Mouse (Mus musculus): ENCODE results near the gene Wdr73. TPM values are rescaled to one million over a fixed set of nuclear protein-coding genes. Genes with fewer than 3 reads are reported as not detected.

Wdr73 gene
- polyA plus RNA-seq, 1 experiment from 2014 or later = 41.6 TPM

- 93% methylated on average over 2 of the region's 2 CpGs for WGBS
- Histone ChIP-seq H3K27me3 (ENCODE audit: control insufficient read depth, insufficient read depth, low read length) (no peaks in the 10 kb centered on the region), H3K36me3 (ENCODE audit: control insufficient read depth, insufficient read depth, low read length) (peaks cover 4% of the 10 kb centered on the region; the same call in 1 of the 2 replicates), H3K27ac (ENCODE audit: low read depth, low read length) (no peak overlapping the region), H3K4me3 (ENCODE audit: low read depth, low read length) (no peak overlapping the region), H3K9me3 (ENCODE audit: control insufficient read depth, low read length) (no peaks in the 10 kb centered on the region), H3K4me1 (replicated peaks; ENCODE audit: control insufficient read depth, insufficient read depth, low read length) (no peaks in the 10 kb centered on the region), H3K4me2 (ENCODE audit: low read depth, low read length, severe bottlenecking) (no peak overlapping the region), H3K9ac (ENCODE audit: low read length) (no peak overlapping the region)
- DNase-seq (ENCODE audit: low spot score) = no peak
- no peak for ATAC-seq (replicated peaks; ENCODE audit: low FRiP score)
Observed at GRCm38 (mm10) chr7:80923165-80923564, 22.1 kb upstream of the Wdr73 start.

GRCm38 (mm10) chr7:80919647-80920008 is 18.6 kb upstream of the Wdr73 start:
- no peak overlapping the region for H3K4me2 ChIP-seq (ENCODE audit: low read depth, low read length, severe bottlenecking)
- no peak overlapping the region for H3K4me3 ChIP-seq (ENCODE audit: low read depth, low read length)
- H3K4me1 ChIP-seq (replicated peaks; ENCODE audit: control insufficient read depth, insufficient read depth, low read length) = no peaks in the 10 kb centered on the region
- H3K9ac ChIP-seq (ENCODE audit: low read length) = no peak overlapping the region
- 96% methylated on average over 5 of the region's 5 CpGs for WGBS
- no peaks in the 10 kb centered on the region for H3K9me3 ChIP-seq (ENCODE audit: control insufficient read depth, low read length)
- H3K27ac ChIP-seq (ENCODE audit: low read depth, low read length) = no peak overlapping the region
- DNase-seq (ENCODE audit: low spot score) (no peak), ATAC-seq (replicated peaks; ENCODE audit: low FRiP score) (no peak)
- H3K36me3 ChIP-seq (ENCODE audit: control insufficient read depth, insufficient read depth, low read length) = peaks cover 6% of the 10 kb centered on the region; the same call in 1 of the 2 replicates
- no peaks in the 10 kb centered on the region for H3K27me3 ChIP-seq (ENCODE audit: control insufficient read depth, insufficient read depth, low read length)

- no peaks in the 10 kb centered on the region for H3K27me3 ChIP-seq (ENCODE audit: control insufficient read depth, insufficient read depth, low read length)
- H3K9me3 ChIP-seq (ENCODE audit: control insufficient read depth, low read length) = no peaks in the 10 kb centered on the region
- H3K4me1 ChIP-seq (replicated peaks; ENCODE audit: control insufficient read depth, insufficient read depth, low read length) = no peaks in the 10 kb centered on the region
- DNase-seq (ENCODE audit: low spot score) (no peak), ATAC-seq (replicated peaks; ENCODE audit: low FRiP score) (no peak)
- H3K9ac ChIP-seq (ENCODE audit: low read length) = no peak overlapping the region
- H3K36me3 ChIP-seq (ENCODE audit: control insufficient read depth, insufficient read depth, low read length) = peaks cover 6% of the 10 kb centered on the region; the same call in 1 of the 2 replicates
- no peak overlapping the region for H3K4me3 ChIP-seq (ENCODE audit: low read depth, low read length)
- 89% methylated on average over 8 of the region's 8 CpGs for WGBS
- H3K4me2 ChIP-seq (ENCODE audit: low read depth, low read length, severe bottlenecking) = no peak overlapping the region
- no peak overlapping the region for H3K27ac ChIP-seq (ENCODE audit: low read depth, low read length)
Observed at GRCm38 (mm10) chr7:80918982-80919646, 18.0 kb upstream of the Wdr73 start.

- Histone ChIP-seq H3K4me1 (replicated peaks; ENCODE audit: control insufficient read depth, insufficient read depth, low read length) (no peaks in the 10 kb centered on the region), H3K27ac (ENCODE audit: low read depth, low read length) (no peak overlapping the region), H3K9ac (ENCODE audit: low read length) (no peak overlapping the region), H3K4me3 (ENCODE audit: low read depth, low read length) (no peak overlapping the region), H3K9me3 (ENCODE audit: control insufficient read depth, low read length) (no peaks in the 10 kb centered on the region), H3K27me3 (ENCODE audit: control insufficient read depth, insufficient read depth, low read length) (no peaks in the 10 kb centered on the region), H3K36me3 (ENCODE audit: control insufficient read depth, insufficient read depth, low read length) (peaks cover 6% of the 10 kb centered on the region; the same call in 1 of the 2 replicates), H3K4me2 (ENCODE audit: low read depth, low read length, severe bottlenecking) (no peak overlapping the region)
- ATAC-seq (replicated peaks; ENCODE audit: low FRiP score) (no peak), DNase-seq (ENCODE audit: low spot score) (no peak)
- 84% methylated on average over 4 of the region's 4 CpGs for WGBS
Observed at GRCm38 (mm10) chr7:80917916-80918465, 16.9 kb upstream of the Wdr73 start.

- WGBS = 92% methylated on average over 8 of the region's 8 CpGs
- H3K9me3 ChIP-seq (ENCODE audit: control insufficient read depth, low read length) = no peaks in the 10 kb centered on the region
- no peaks in the 10 kb centered on the region for H3K4me1 ChIP-seq (replicated peaks; ENCODE audit: control insufficient read depth, insufficient read depth, low read length)
- H3K4me2 ChIP-seq (ENCODE audit: low read depth, low read length, severe bottlenecking) = no peak overlapping the region
- peaks cover 4% of the 10 kb centered on the region; the same call in 1 of the 2 replicates for H3K36me3 ChIP-seq (ENCODE audit: control insufficient read depth, insufficient read depth, low read length)
- DNase-seq (ENCODE audit: low spot score) (no peak), ATAC-seq (replicated peaks; ENCODE audit: low FRiP score) (no peak)
- no peaks in the 10 kb centered on the region for H3K27me3 ChIP-seq (ENCODE audit: control insufficient read depth, insufficient read depth, low read length)
- H3K4me3 ChIP-seq (ENCODE audit: low read depth, low read length) = no peak overlapping the region
- no peak overlapping the region for H3K9ac ChIP-seq (ENCODE audit: low read length)
- no peak overlapping the region for H3K27ac ChIP-seq (ENCODE audit: low read depth, low read length)
Observed at GRCm38 (mm10) chr7:80912496-80912895, 11.4 kb upstream of the Wdr73 start.

- WGBS = 83% methylated on average over 7 of the region's 7 CpGs
Observed at GRCm38 (mm10) chr7:80911053-80911452, 10.0 kb upstream of the Wdr73 start.

GRCm38 (mm10) chr7:80904921-80905515 is 3.9 kb upstream of the Wdr73 start, which contains the start of gene Nmb:
TSS of gene Nmb (minus strand) at chr7:80905076.
- Histone ChIP-seq H3K4me1 (replicated peaks; ENCODE audit: control insufficient read depth, insufficient read depth, low read length) (peaks cover 5% of the 10 kb centered on the region; the same call in 1 of the 2 replicates), H3K9ac (ENCODE audit: low read length) (peak within 1 kb of the TSS; percentile 65), H3K4me3 (ENCODE audit: low read depth, low read length) (peak within 1 kb of the TSS; percentile 41), H3K27me3 (ENCODE audit: control insufficient read depth, insufficient read depth, low read length) (no peaks in the 10 kb centered on the region), H3K27ac (ENCODE audit: low read depth, low read length) (no peak within 1 kb of the TSS), H3K9me3 (ENCODE audit: control insufficient read depth, low read length) (no peaks in the 10 kb centered on the region), H3K36me3 (ENCODE audit: control insufficient read depth, insufficient read depth, low read length) (no peaks in the 10 kb centered on the region; the same call in 1 of the 2 replicates), H3K4me2 (ENCODE audit: low read depth, low read length, severe bottlenecking) (peak within 1 kb of the TSS; percentile 89)
- ATAC-seq (replicated peaks; ENCODE audit: low FRiP score) = peak; percentile 65
- 3% methylated on average over 19 of the region's 19 CpGs for WGBS
- DNase-seq (ENCODE audit: low spot score) = peak; percentile 83

More at GRCm38 (mm10) chr7:80911053-80911452, 10.0 kb upstream of the Wdr73 start:
- ATAC-seq (replicated peaks; ENCODE audit: low FRiP score) (no peak), DNase-seq (ENCODE audit: low spot score) (no peak)
- Histone ChIP-seq H3K27me3 (ENCODE audit: control insufficient read depth, insufficient read depth, low read length) (no peaks in the 10 kb centered on the region), H3K4me3 (ENCODE audit: low read depth, low read length) (no peak overlapping the region), H3K4me1 (replicated peaks; ENCODE audit: control insufficient read depth, insufficient read depth, low read length) (no peaks in the 10 kb centered on the region), H3K9me3 (ENCODE audit: control insufficient read depth, low read length) (no peaks in the 10 kb centered on the region), H3K36me3 (ENCODE audit: control insufficient read depth, insufficient read depth, low read length) (peaks cover 3% of the 10 kb centered on the region; the same call in 1 of the 2 replicates), H3K9ac (ENCODE audit: low read length) (no peak overlapping the region), H3K27ac (ENCODE audit: low read depth, low read length) (no peak overlapping the region), H3K4me2 (ENCODE audit: low read depth, low read length, severe bottlenecking) (no peak overlapping the region)

GRCm38 (mm10) chr7:80903625-80904422 is 2.8 kb upstream of the Wdr73 start:
- Histone ChIP-seq H3K27ac (ENCODE audit: low read depth, low read length) (no peak overlapping the region), H3K4me1 (replicated peaks; ENCODE audit: control insufficient read depth, insufficient read depth, low read length) (peaks cover 5% of the 10 kb centered on the region; the same call in 1 of the 2 replicates), H3K4me3 (ENCODE audit: low read depth, low read length) (no peak overlapping the region), H3K4me2 (ENCODE audit: low read depth, low read length, severe bottlenecking) (peak overlapping the region; percentile 89; the same call in 1 of the 2 replicates), H3K9me3 (ENCODE audit: control insufficient read depth, low read length) (no peaks in the 10 kb centered on the region), H3K9ac (ENCODE audit: low read length) (no peak overlapping the region), H3K27me3 (ENCODE audit: control insufficient read depth, insufficient read depth, low read length) (no peaks in the 10 kb centered on the region), H3K36me3 (ENCODE audit: control insufficient read depth, insufficient read depth, low read length) (no peaks in the 10 kb centered on the region)
- ATAC-seq (replicated peaks; ENCODE audit: low FRiP score) = no peak
- no peak for DNase-seq (ENCODE audit: low spot score)
- 88% methylated on average over 11 of the region's 11 CpGs for WGBS
